Mouse (Mus musculus) CH12F3 (cell line): ENCODE results near the gene Dbndd1.
"Not testable (repeated sequence)": the region's sequence is repeated elsewhere in the genome, so short reads cannot be mapped to it uniquely, and the experiment has no call there.

ENCODE experiments used
- in situ Hi-C: fragments of 300-500 bp; cut with MboI; formaldehyde crosslinking; loops from 2 replicates; pipeline ENCODE4 v1.14.3; 2020; ENCODE audit warnings: low sequenced_read_pairs

Dbndd1 gene

DNA sequence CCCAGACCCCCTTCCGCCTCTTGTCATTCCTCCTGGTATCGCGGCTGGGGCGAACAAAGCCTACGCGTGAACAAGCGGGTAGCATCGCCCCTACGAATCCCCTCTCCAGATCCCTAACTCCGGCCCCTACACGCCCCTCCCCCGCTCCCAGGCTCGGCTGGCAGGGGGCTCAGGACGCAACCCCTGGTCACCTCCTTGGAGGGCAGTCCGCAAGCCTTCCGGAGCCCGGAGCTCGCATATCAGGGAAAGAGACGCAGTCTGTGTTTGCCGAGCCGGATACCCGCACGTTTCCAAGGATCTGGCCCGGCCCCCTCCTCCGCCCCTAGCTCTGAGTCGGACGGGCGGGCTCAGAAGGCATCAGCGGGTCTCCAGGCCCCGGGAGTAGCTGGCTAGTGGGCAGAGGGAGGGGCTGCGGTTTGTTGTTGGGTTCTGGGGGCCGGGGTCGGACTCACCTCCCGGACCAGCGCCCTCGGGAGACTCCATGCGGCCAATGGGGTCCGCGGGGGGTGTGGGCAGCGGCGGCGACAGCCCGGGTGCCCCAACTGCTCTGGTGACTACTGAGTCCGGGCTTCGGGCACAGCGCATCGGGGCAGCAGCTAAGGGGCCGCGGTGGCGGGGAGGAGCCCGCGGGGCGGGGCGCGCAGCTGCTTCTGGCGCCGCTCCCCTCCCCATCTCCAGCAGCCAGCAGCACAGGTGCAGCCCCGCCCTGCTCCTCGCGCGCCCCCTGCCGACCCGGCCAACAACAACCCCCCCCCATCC lies at the start of gene Dbndd1:
Gene Dbndd1, minus strand, starts transcription at position 683 of the 759 bp plus-strand sequence.
- in situ Hi-C loops, result no loop called here

GRCm38 (mm10) chr8:123564221-123564620 lies 49.0 kb upstream of the Dbndd1 start:
- in situ Hi-C loops, result not testable (repeated sequence)

DNA sequence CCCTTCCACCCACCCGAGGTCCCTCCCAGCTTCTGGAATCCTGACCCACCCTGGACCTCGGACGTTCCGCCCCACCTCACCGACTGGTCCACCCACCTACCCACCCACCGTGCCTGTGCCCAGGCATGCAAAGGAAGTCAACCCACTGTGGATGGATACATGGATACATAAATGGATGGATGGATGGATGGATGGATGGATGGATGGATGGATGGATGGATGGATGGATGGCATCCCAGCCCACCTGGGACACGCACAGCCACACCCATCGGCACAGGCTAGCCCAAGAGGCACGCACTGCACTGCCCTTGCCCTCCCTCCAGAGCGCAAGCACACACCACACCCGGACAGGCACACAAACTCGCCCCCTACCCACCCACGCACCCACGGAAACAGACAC lies 22.4 kb upstream of the Dbndd1 start:
- in situ Hi-C loops, result not testable (repeated sequence)

- in situ Hi-C loops, result no loop called here
Observed at GRCm38 (mm10) chr8:123536990-123537380, 21.7 kb upstream of the Dbndd1 start.

GRCm38 (mm10) chr8:123536242-123536989 lies 21.2 kb upstream of the Dbndd1 start:
- in situ Hi-C loops, result no loop called here

GRCm38 (mm10) chr8:123527720-123528489 lies 12.6 kb upstream of the Dbndd1 start:
- in situ Hi-C loops, result no loop called here

- in situ Hi-C loops, result not testable (repeated sequence)
Observed at GRCm38 (mm10) chr8:123520048-123520447, 4.8 kb upstream of the Dbndd1 start.

DNA sequence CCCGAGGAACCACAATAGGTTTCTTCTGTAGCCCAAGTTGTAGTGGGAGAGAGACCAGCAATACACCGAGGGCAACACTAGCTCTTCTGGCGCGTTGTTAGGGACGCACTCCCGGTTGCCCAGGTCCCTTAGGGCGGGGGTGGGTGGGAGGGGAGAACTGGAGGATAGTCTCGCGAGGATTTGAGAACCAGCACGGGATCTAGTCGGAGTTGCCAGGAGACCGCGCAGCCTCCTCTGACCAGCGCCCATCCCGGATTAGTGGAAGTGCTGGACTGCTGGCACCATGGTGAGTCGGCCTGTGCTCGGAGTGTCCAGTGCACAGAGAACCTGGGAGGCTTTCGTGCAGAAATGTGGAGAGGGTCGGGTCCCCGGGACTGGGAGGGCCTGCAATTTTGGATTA lies 3.4 kb upstream of the Dbndd1 start, which contains the start of gene Gas8:
Gene Gas8, plus strand, starts transcription at position 168 of the 400 bp plus-strand sequence.
- in situ Hi-C loops, result no loop called here

- in situ Hi-C loops, result no loop called here
Observed at GRCm38 (mm10) chr8:123518172-123518571, 2.9 kb upstream of the Dbndd1 start.

GRCm38 (mm10) chr8:123516596-123516995 lies 1.3 kb upstream of the Dbndd1 start:
- in situ Hi-C loops, result no loop called here

- in situ Hi-C loops, result no loop called here
Observed at GRCm38 (mm10) chr8:123515540-123515897, 256 bp upstream of the Dbndd1 start.

DNA sequence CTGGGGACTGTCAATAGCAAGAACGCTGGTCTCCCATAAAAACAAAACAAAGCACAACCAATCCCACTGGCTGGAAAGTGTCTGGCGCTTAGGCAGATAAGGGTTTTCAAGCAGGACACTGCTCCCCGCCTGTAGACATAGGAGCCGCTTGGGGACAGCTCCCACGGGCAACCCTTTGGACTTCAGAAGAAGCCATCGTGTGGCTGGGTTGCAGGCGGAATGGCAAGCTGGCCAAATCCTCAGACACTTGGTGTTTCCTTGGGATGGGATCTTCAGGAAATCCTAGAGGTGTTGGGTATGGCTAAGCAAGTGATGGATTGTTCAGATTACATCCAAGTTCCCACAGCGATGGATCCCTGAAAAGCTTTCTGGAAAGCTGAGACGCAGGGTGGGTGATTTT lies 1.1 kb downstream of the Dbndd1 start:
- in situ Hi-C loops, result no loop called here

- in situ Hi-C loops, result no loop called here
Observed at GRCm38 (mm10) chr8:123510819-123511218, 4.4 kb downstream of the Dbndd1 start.

- in situ Hi-C loops, result no loop called here
Observed at GRCm38 (mm10) chr8:123507153-123507552, 8.1 kb downstream of the Dbndd1 start.

DNA sequence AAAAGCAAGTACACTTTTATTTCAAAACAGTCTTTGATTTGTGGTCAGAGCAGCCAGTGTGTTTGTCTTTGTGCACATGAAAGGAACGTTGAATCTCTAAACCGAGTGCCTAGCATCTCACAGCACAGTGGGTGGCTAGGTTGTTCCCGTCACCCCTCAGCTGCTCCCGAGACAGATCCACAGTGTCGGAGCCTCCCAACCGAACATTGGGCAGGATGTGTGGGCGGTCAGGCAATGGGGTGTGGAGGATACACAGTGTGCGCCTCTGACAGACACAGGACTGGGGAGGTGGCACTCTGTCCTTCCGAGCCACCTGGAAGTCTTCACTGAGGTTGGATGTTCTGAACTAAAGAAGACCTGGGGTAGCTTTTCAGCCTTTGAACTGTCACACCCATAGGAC lies 9.6 kb downstream of the Dbndd1 start:
- in situ Hi-C loops, result no loop called here

GRCm38 (mm10) chr8:123505267-123505666 lies 10.0 kb downstream of the Dbndd1 start:
- in situ Hi-C loops, result no loop called here

GRCm38 (mm10) chr8:123504591-123505195 lies 10.6 kb downstream of the Dbndd1 start:
- in situ Hi-C loops, result no loop called here

GRCm38 (mm10) chr8:123503801-123504467 lies 11.3 kb downstream of the Dbndd1 start:
- in situ Hi-C loops, result no loop called here

- in situ Hi-C loops, result no loop called here
Observed at GRCm38 (mm10) chr8:123502192-123502591, 13.1 kb downstream of the Dbndd1 start.

GRCm38 (mm10) chr8:123499556-123499955 lies 15.7 kb downstream of the Dbndd1 start:
- in situ Hi-C loops, result no loop called here
